Mouse (Mus musculus) layer of hippocampus, adult 11-12 months (tissue): ENCODE data around the gene Hipk3.

ENCODE experiments used
- DNase-seq: peaks from one replicate; pipeline ENCODE4 v3.0.0; 2022; ENCODE audit warnings: low spot score

The Hipk3 gene

GRCm38 (mm10) chr2:104412496-104412895 is 81.8 kb downstream of the Hipk3 start:
- no peak for DNase-seq

- DNase-seq: no peak
Observed at GRCm38 (mm10) chr2:104411806-104412205, 82.4 kb downstream of the Hipk3 start.

- no peak for DNase-seq
Observed at GRCm38 (mm10) chr2:104410963-104411545, 83.2 kb downstream of the Hipk3 start, which contains the start of gene D430041D05Rik. Gene D430041D05Rik, minus strand, starts transcription at chr2:104411013.

GRCm38 (mm10) chr2:104409851-104410821 is 84.1 kb downstream of the Hipk3 start:
- DNase-seq: peak; percentile 45

- no peak for DNase-seq
Observed at GRCm38 (mm10) chr2:104408351-104408750, 85.9 kb downstream of the Hipk3 start.

GRCm38 (mm10) chr2:104407913-104408312 is 86.3 kb downstream of the Hipk3 start:
- DNase-seq: no peak

GRCm38 (mm10) chr2:104404036-104404435 is 90.2 kb downstream of the Hipk3 start:
- DNase-seq: no peak

GRCm38 (mm10) chr2:104398651-104399290 is 95.5 kb downstream of the Hipk3 start:
- no peak for DNase-seq

- DNase-seq: no peak
Observed at GRCm38 (mm10) chr2:104395961-104396360, 98.3 kb downstream of the Hipk3 start.

GRCm38 (mm10) chr2:104394769-104395168 is 99.5 kb downstream of the Hipk3 start:
- no peak for DNase-seq

GRCm38 (mm10) chr2:104392700-104393312 is 101.4 kb downstream of the Hipk3 start:
- DNase-seq: no peak

- DNase-seq: no peak
Observed at GRCm38 (mm10) chr2:104389231-104389630, 105.0 kb downstream of the Hipk3 start.

GRCm38 (mm10) chr2:104385941-104386340 is 108.3 kb downstream of the Hipk3 start:
- no peak for DNase-seq

GRCm38 (mm10) chr2:104383589-104383988 is 110.7 kb downstream of the Hipk3 start:
- no peak for DNase-seq

GRCm38 (mm10) chr2:104382813-104383212 is 111.4 kb downstream of the Hipk3 start:
- no peak for DNase-seq

- no peak for DNase-seq
Observed at GRCm38 (mm10) chr2:104379304-104379703, 114.9 kb downstream of the Hipk3 start.

GRCm38 (mm10) chr2:104378791-104379190 is 115.5 kb downstream of the Hipk3 start:
- DNase-seq: no peak

- DNase-seq: no peak
Observed at GRCm38 (mm10) chr2:104377990-104378389, 116.3 kb downstream of the Hipk3 start.
